Mouse (Mus musculus) lung, embryonic 14.5 days (tissue): ENCODE measurements around the gene Stk11. TPM values are rescaled to one million over a fixed set of nuclear protein-coding genes. Genes with fewer than 3 reads are reported as not detected.

ENCODE experiments used
- ATAC-seq: fragments of 200-750 bp; cut with Nextera tagmentation; 2 replicates; pipeline ENCODE4 v1.8.0; 2017; ENCODE audit warnings: mild to moderate bottlenecking, moderate TSS enrichment, moderate library complexity; ENCODE audit not compliant: insufficient read depth
- DNase-seq: peaks from one replicate; pipeline ENCODE4 v3.0.0-alpha.2; 2015
- H3K27ac ChIP-seq: fragments of 300-500 bp; sonication (generic); 2 replicates; pipeline ENCODE4 v1.5.1; 2014; ENCODE audit warnings: low read depth, mild to moderate bottlenecking, moderate library complexity
- H3K27me3 ChIP-seq: fragments of 300-500 bp; sonication (generic); 2 replicates; pipeline ENCODE4 v1.6.1; 2014; ENCODE audit warnings: low read length, control low read depth; ENCODE audit not compliant: insufficient read depth
- H3K36me3 ChIP-seq: fragments of 300-500 bp; sonication (generic); 2 replicates; pipeline ENCODE4 v1.6.1; 2014; ENCODE audit warnings: control low read depth; ENCODE audit not compliant: insufficient read depth
- H3K4me1 ChIP-seq: fragments of 300-500 bp; sonication (generic); 2 replicates; pipeline ENCODE4 v1.6.1; 2014; ENCODE audit warnings: antibody characterized with exemption, control low read depth; ENCODE audit not compliant: insufficient read depth
- H3K4me2 ChIP-seq: fragments of 300-500 bp; sonication (generic); 2 replicates; pipeline ENCODE4 v1.6.1; 2014; ENCODE audit warnings: mild to moderate bottlenecking
- H3K4me3 ChIP-seq: fragments of 300-500 bp; sonication (generic); 2 replicates; pipeline ENCODE4 v1.5.1; 2014; ENCODE audit warnings: low read depth, low read length
- H3K9ac ChIP-seq: fragments of 300-500 bp; sonication (generic); 2 replicates; pipeline ENCODE4 v1.6.1; 2014
- H3K9me3 ChIP-seq: fragments of 300-500 bp; sonication (generic); 2 replicates; pipeline ENCODE4 v1.6.1; 2016; ENCODE audit warnings: low read depth, low read length, control low read depth
- CTCF ChIP-seq: IDR thresholded peaks from 2 replicates; pipeline ENCODE4 v1.5.1; 2016; ENCODE audit warnings: antibody characterized with exemption, low read depth
- WGBS: fragments of 180-500 bp; shearing (Covaris S2); extraction: QIAGEN DNeasy Blood & Tissue Kit; methylation state at CpG from one replicate; pipeline ENCODE4 v1.1.7; 2014; 5-methylcytosine and 5-hydroxymethylcytosine counted together
- polyA plus RNA-seq: library from polyadenylated mRNA; unstranded; fragments of >200 nt; fragmentation: Nextera tagmentation; extraction: Ambion mirVana; gene quantifications from 2 replicates; pipeline ENCODE4 v1.2.1, GENCODE M21; 2014

The Stk11 gene
- polyA plus RNA-seq: 28.7 and 29.7 TPM in 2 replicates

DNA sequence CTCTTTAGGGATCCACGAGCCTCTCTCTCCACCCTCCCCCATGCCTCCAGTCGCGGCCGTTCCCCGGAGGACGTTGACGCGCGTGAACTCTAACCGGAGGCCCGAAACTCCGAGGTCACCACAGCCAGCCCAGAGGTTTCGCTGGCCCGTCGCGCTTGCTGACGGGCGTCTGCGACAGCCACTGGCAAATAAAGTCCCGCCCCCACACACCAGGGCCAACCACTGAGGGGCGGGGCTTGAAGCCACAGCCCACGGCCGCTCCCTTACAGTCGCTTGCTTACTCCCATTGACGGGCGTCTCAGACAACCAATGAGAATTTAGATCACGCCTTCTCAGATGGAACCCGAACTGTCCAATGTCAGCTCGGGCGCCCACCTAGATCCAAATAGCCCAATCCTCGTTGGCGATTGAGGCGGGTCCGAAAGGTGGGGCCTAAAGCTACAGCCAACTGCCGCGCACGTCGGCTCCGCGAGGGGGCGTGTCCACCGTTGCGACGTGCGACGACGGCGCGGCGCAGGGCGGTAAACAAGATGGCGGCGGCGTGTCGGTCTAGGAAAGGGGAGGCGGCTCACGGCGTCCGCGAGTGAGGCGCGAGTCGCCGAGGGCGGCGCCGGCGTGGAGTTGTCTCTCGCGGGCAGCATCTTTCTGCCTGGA is at the start of gene Stk11:
Stk11 (plus strand) TSS at position 514 of the 654 bp plus-strand sequence.
- H3K4me2 ChIP-seq: peak within 1 kb of the TSS; percentile 91
- TF ChIP-seq CTCF: peak; percentile 36; the same call in 1 of the 2 replicates
- H3K27me3 ChIP-seq: no peaks in the 10 kb centered on the region
- H3K9ac ChIP-seq: peak within 1 kb of the TSS; percentile 91
- peak; percentile 98 for ATAC-seq
- no peaks in the 10 kb centered on the region for H3K9me3 ChIP-seq
- peak; percentile 100 for DNase-seq
- peak within 1 kb of the TSS; percentile 89 for H3K27ac ChIP-seq
- WGBS: under 1% methylated on average over 70 of the region's 70 CpGs
- H3K4me3 ChIP-seq: peak within 1 kb of the TSS; percentile 97
- H3K36me3 ChIP-seq: peaks cover 28% of the 10 kb centered on the region
- peaks cover 19% of the 10 kb centered on the region for H3K4me1 ChIP-seq

- ATAC-seq: no peak
- DNase-seq: no peak
- H3K27ac ChIP-seq: no peak overlapping the region
- H3K4me2 ChIP-seq: no peak overlapping the region
- no peaks in the 10 kb centered on the region for H3K9me3 ChIP-seq
- H3K27me3 ChIP-seq: no peaks in the 10 kb centered on the region
- peaks cover 12% of the 10 kb centered on the region for H3K4me1 ChIP-seq
- H3K36me3 ChIP-seq: peaks cover 24% of the 10 kb centered on the region; the same call in 1 of the 2 replicates
- H3K9ac ChIP-seq: no peak overlapping the region
- 92% methylated on average over 6 of the region's 7 CpGs for WGBS
- no peak overlapping the region for H3K4me3 ChIP-seq
- TF ChIP-seq CTCF: no peak
Measured at GRCm38 (mm10) chr10:80069251-80069650, 46.4 kb upstream of the Stk11 start.

DNA sequence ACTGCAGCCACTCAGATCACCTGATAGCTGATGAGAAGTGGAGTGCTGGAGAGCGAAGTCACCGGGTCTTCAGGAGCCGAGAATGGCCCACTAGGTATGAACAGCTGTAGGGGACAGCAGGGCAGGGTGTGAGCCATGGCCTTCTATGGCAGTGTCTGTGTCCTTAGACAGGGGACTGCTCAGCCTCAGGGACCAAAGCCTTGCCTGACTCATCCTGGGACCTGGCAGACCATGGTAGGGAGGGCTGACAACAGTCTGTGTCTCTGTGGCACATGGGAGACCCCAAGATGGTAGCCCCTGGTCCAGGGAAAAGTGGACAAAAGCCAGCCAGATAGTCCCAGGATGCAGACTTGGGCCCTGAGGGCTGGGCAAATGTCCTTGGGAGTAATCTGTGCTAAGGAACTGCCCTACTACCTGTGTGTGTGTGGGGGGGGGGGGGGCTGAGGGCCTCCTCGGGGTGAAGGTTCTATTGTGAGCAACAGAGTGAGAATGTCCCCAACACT is 45.6 kb upstream of the Stk11 start:
- no peak for DNase-seq
- no peak for ATAC-seq
- H3K9me3 ChIP-seq: no peaks in the 10 kb centered on the region
- H3K27ac ChIP-seq: no peak overlapping the region
- peaks cover 12% of the 10 kb centered on the region for H3K4me1 ChIP-seq
- no peak overlapping the region for H3K4me2 ChIP-seq
- no peak overlapping the region for H3K9ac ChIP-seq
- no peak overlapping the region for H3K4me3 ChIP-seq
- H3K27me3 ChIP-seq: no peaks in the 10 kb centered on the region
- WGBS: 91% methylated on average over 3 of the region's 4 CpGs
- TF ChIP-seq CTCF: no peak
- H3K36me3 ChIP-seq: peaks cover 17% of the 10 kb centered on the region; the same call in 1 of the 2 replicates

- Histone ChIP-seq H3K9me3 (no peaks in the 10 kb centered on the region), H3K27me3 (no peaks in the 10 kb centered on the region), H3K9ac (peak overlapping the region; percentile 31; the same call in 1 of the 2 replicates), H3K36me3 (peaks cover 14% of the 10 kb centered on the region; the same call in 1 of the 2 replicates), H3K27ac (peak overlapping the region; percentile 84), H3K4me2 (peak overlapping the region; percentile 30; the same call in 1 of the 2 replicates), H3K4me3 (no peak overlapping the region), H3K4me1 (peaks cover 12% of the 10 kb centered on the region)
- peak; percentile 91 for ATAC-seq
- WGBS: 52% methylated on average over 9 of the region's 9 CpGs
- DNase-seq: peak; percentile 89
- no peak for TF ChIP-seq CTCF
Measured at GRCm38 (mm10) chr10:80070837-80071515, 44.6 kb upstream of the Stk11 start.

DNA sequence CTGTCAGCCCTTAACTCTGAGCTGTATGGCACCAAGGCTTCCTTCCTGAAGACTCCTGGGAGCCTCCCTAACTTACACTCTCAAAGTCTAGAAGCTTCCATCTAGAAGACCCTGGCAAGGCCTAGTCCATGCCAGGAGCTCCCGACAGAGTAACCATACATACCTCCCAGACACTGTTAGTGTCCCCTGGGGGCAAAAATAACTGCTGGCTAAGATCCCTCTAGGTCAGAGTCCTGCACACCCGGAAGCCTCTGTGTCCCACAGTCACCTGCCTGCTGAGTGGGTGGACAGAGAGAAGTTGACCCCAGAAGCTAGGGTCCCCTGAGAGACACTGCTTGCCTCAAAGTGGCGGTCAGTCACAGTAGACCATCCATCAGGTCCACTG is 44.1 kb upstream of the Stk11 start:
- peak overlapping the region; percentile 31; the same call in 1 of the 2 replicates for H3K9ac ChIP-seq
- DNase-seq (no peak), ATAC-seq (no peak)

DNA sequence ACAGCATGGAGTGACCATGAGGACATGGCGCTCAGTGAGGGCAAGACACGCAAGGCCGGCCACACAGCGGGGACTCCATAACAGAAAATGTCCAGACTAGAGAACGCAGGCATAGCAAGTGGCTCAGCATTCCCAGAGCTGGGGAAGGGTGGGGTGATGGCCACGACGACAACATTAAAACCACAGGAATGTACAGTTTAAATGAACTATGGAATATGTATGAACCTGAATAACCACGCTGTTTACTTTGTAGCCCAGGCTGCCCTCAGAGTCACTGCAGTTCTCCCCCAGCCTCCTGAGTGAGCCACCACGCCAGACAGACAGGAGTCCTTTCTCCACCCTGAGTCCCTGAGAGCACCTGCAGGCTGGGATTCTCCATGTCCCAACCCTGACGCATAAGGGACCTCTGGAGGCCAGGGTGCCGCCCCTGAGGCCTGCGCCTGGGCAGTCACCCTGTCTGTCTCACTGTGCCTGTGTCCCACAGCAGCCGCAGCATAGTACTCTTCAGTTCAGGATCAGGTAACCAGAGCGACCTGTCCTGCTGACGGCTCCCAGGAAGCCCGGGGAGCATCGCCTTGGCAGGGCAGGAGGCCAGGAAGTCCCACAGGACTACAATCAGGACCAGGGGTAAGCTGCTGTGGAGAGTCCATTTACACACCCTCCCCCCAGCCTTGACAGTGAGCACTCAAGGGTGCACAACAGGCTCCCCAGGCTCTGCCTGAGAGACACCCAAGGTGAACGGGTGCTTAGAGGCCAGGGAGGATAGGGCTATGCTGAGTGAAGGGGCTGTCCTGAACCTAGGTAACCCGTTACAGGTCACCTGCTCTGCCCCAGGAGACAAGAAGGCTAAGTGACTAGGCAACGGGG is 42.7 kb upstream of the Stk11 start:
- Histone ChIP-seq H3K27ac (0 out of 2 replicates have a peak overlapping the region, but pooled peaks have one; percentile 84), H3K9me3 (no peaks in the 10 kb centered on the region), H3K4me3 (no peak overlapping the region), H3K36me3 (peaks cover 7% of the 10 kb centered on the region; the same call in 1 of the 2 replicates), H3K4me1 (peaks cover 12% of the 10 kb centered on the region), H3K4me2 (no peak overlapping the region), H3K27me3 (no peaks in the 10 kb centered on the region), H3K9ac (no peak overlapping the region)
- no peak for DNase-seq
- TF ChIP-seq CTCF: no peak
- 80% methylated on average over 20 of the region's 20 CpGs for WGBS
- no peak for ATAC-seq

More for the DNA sequence above, 44.1 kb upstream of the Stk11 start:
- no peak overlapping the region for H3K4me3 ChIP-seq
- peaks cover 14% of the 10 kb centered on the region; the same call in 1 of the 2 replicates for H3K36me3 ChIP-seq
- H3K9me3 ChIP-seq: no peaks in the 10 kb centered on the region
- peak overlapping the region; percentile 30; the same call in 1 of the 2 replicates for H3K4me2 ChIP-seq
- no peak for TF ChIP-seq CTCF
- H3K27me3 ChIP-seq: no peaks in the 10 kb centered on the region
- 77% methylated on average over 3 of the region's 3 CpGs for WGBS
- H3K27ac ChIP-seq: peak overlapping the region; percentile 84
- H3K4me1 ChIP-seq: peaks cover 12% of the 10 kb centered on the region
